Mouse (Mus musculus) embryo, embryonic 9.5 days (tissue): ENCODE results near the gene Mmd.

Source experiments
- DNase-seq: peaks from one replicate; pipeline ENCODE4 v3.0.0-alpha.2; 2017; ENCODE audit errors: extremely low spot score

Gene Mmd

GRCm38 (mm10) chr11:90249025-90249650, at the start of gene Mmd:
Gene Mmd, plus strand, starts transcription at chr11:90249456.
- DNase-seq = peak; percentile 98

GRCm38 (mm10) chr11:90200826-90201225, 48.4 kb upstream of the Mmd start:
- no peak for DNase-seq

GRCm38 (mm10) chr11:90214246-90214645, 35.0 kb upstream of the Mmd start:
- DNase-seq = no peak

GRCm38 (mm10) chr11:90220022-90220645, 29.1 kb upstream of the Mmd start:
- no peak for DNase-seq

GRCm38 (mm10) chr11:90220750-90221149, 28.5 kb upstream of the Mmd start:
- DNase-seq = no peak

- no peak for DNase-seq
Measured at GRCm38 (mm10) chr11:90224914-90225470, 24.3 kb upstream of the Mmd start.

- no peak for DNase-seq
Measured at GRCm38 (mm10) chr11:90227000-90227922, 22.0 kb upstream of the Mmd start.

GRCm38 (mm10) chr11:90228251-90228949, 20.9 kb upstream of the Mmd start:
- no peak for DNase-seq

- no peak for DNase-seq
Measured at GRCm38 (mm10) chr11:90229800-90230199, 19.5 kb upstream of the Mmd start.

- DNase-seq = no peak
Measured at GRCm38 (mm10) chr11:90230671-90231070, 18.6 kb upstream of the Mmd start.

- DNase-seq = no peak
Measured at GRCm38 (mm10) chr11:90231631-90232030, 17.6 kb upstream of the Mmd start.

GRCm38 (mm10) chr11:90232685-90233084, 16.6 kb upstream of the Mmd start:
- no peak for DNase-seq

- DNase-seq = no peak
Measured at GRCm38 (mm10) chr11:90235221-90235620, 14.0 kb upstream of the Mmd start.

GRCm38 (mm10) chr11:90237616-90238015, 11.6 kb upstream of the Mmd start:
- no peak for DNase-seq

- no peak for DNase-seq
Measured at GRCm38 (mm10) chr11:90238657-90239056, 10.6 kb upstream of the Mmd start.

GRCm38 (mm10) chr11:90240652-90241330, 8.5 kb upstream of the Mmd start:
- no peak for DNase-seq

- no peak for DNase-seq
Measured at GRCm38 (mm10) chr11:90241874-90242273, 7.4 kb upstream of the Mmd start.

- no peak for DNase-seq
Measured at GRCm38 (mm10) chr11:90243300-90243699, 6.0 kb upstream of the Mmd start.

- no peak for DNase-seq
Measured at GRCm38 (mm10) chr11:90245630-90246029, 3.6 kb upstream of the Mmd start.

- no peak for DNase-seq
Measured at GRCm38 (mm10) chr11:90246676-90247075, 2.6 kb upstream of the Mmd start.

- DNase-seq = no peak
Measured at GRCm38 (mm10) chr11:90247793-90248192, 1.5 kb upstream of the Mmd start.
